Mouse (Mus musculus): ENCODE results near the gene Nudt16l1.

GRCm38 (mm10) chr16:4935430-4935829, 3.1 kb upstream of the Nudt16l1 start:
- no peak for TF ChIP-seq CTCF (IDR thresholded peaks at IDR 0.05; ENCODE audit: low read depth, low read length)
- no peak for TF ChIP-seq POLR2A (IDR thresholded peaks at IDR 0.05; ENCODE audit: extremely low read depth, insufficient read depth, low read length)

Measured in liver, adult 2 months (tissue).